Mouse (Mus musculus) liver, postnatal 0 days (tissue): Measurements from ENCODE around the gene Nr1h2.

Source experiments
- CTCF ChIP-seq: sonication (generic); IDR thresholded peaks from 2 replicates; pipeline ENCODE4 v1.5.1; 2016; ENCODE audit warnings: antibody characterized with exemption, low read depth
- EP300 ChIP-seq: IDR thresholded peaks from 2 replicates; pipeline ENCODE4 v1.6.1; 2016; ENCODE audit warnings: antibody characterized with exemption, low read depth, mild to moderate bottlenecking

DNA sequence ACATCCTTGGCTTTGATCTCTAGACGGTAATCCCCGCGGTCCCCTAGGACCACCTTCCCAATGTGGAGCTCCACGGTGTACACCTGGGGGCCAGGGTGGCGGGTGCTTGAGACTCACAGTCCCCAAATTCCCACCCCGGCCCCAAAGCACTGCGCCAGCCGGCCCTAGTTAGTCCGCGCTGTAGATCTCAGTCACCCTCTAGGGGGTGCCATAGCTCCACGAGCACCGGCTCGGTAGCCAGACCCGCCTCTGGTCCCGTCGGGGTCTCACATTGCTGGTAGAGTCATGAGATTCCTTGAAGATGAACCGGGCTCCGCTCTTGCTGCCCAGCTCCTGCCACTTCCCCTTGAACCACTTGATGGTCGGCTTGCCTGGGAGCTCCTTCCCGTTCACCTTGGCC lies 32.0 kb downstream of the Nr1h2 start:
- no peak for TF ChIP-seq EP300
- peak; percentile 77 for TF ChIP-seq CTCF
